Mouse (Mus musculus): ENCODE measurements at regions not wholly inside any gene's neighbourhood (a gene's known extent, or its start where the extent isn't known, plus 50 kb on each side); places are given as distances from the start of the nearest gene placed in this dataset. TPM values are rescaled to one million over a fixed set of nuclear protein-coding genes. Genes with fewer than 3 reads are reported as not detected.

Small RNA genes lying in the stretch of these regions (microRNA-seq; reads per million reads assigned to microRNA genes)
- gene Gm25247, result not detected
